Mouse (Mus musculus): ENCODE measurements around the gene Micall1. TPM values are rescaled to one million over a fixed set of nuclear protein-coding genes. Genes with fewer than 3 reads are reported as not detected.

Micall1 gene
- polyA plus RNA-seq, 1 experiment, result 8.4 TPM

DNA sequence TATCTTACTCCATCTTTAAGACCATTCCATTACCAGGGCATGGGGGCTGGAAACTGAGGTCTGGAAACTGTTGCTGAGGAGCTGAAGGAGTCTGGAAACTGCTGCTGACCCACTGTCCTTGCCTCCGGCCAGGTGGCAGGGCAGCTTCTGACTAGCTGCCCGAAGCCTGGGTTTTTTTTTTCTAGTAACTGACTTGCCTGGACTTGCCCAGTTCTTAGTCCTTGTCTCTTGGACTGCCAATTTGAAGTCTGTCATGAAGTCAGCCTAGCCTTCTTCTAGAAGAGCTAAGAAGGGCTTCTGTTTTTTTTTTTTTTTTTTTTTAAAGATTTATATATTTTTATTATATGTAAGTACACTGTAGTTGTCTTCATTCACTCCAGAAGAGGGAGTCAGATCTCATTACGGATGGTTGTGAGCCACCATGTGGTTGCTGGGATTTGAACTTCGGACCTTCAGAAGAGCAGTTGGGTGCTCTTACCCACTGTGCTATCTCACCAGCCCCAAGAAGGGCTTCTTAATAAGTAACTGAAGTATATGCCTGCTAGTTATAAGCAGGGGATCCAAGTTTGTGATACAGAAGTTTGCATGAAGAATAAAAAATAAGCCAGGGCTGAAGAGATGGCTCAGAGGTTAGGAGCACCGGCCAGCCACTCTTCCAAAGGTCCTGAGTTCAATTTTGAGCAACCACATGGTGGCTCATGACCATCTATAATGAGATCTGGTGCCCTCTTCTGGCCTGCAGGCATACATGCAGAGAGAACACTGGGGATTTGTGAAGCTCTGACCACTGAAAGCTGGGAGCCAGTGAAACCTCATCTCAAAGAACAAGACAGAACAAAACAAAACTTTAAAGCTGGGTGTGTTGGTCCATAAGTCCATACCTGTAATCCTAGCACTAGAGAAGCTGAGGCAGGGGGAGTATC, 37.3 kb upstream of the Micall1 start:
- peaks cover 73% of the 10 kb centered on the region for H3K4me1 ChIP-seq
- no peak for TF ChIP-seq GATA1 (IDR thresholded peaks at IDR 0.05; ENCODE audit: borderline replicate concordance, low read length)
- TF ChIP-seq FLI1 (IDR thresholded peaks at IDR 0.05; ENCODE audit: low read length), result no peak

DNA sequence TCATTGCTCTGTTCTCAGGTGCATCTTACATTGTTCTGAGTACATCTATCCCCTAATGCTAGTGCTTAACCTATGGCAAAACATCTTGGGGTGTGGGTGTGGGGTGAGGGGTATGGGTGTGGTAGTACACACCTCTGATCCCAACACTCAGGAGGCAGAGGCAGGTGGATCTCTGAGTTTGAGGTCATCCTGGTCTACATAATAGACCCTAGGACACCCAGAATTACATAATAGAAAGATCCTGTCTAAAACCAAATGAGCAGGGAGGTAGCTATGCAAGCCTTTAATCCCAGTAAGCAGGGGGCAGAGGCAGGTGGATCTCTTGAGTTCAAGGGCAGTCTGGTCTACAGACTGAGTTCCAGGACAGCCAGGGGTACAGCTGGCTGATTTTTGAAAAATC, 34.9 kb upstream of the Micall1 start:
- Histone ChIP-seq H3K9me3 (no peaks in the 10 kb centered on the region), H3K4me1 (peaks cover 57% of the 10 kb centered on the region), H3K4me3 (replicated peaks) (no peak overlapping the region), H3K27me3 (replicated peaks) (peaks cover 6% of the 10 kb centered on the region), H3K36me3 (replicated peaks; ENCODE audit: low read length) (peaks cover 26% of the 10 kb centered on the region)
- TF ChIP-seq GATA1 (IDR thresholded peaks at IDR 0.05; ENCODE audit: borderline replicate concordance, low read length), result no peak
- no peak for TF ChIP-seq FLI1 (IDR thresholded peaks at IDR 0.05; ENCODE audit: low read length)

More for the DNA sequence above, 37.3 kb upstream of the Micall1 start:
- peaks cover 6% of the 10 kb centered on the region for H3K36me3 ChIP-seq (replicated peaks; ENCODE audit: low read length)
- H3K27me3 ChIP-seq (replicated peaks), result peaks cover 6% of the 10 kb centered on the region
- H3K9me3 ChIP-seq, result peaks cover 7% of the 10 kb centered on the region; the same call in 1 of the 2 replicates
- no peak overlapping the region for H3K4me3 ChIP-seq (replicated peaks)

DNA sequence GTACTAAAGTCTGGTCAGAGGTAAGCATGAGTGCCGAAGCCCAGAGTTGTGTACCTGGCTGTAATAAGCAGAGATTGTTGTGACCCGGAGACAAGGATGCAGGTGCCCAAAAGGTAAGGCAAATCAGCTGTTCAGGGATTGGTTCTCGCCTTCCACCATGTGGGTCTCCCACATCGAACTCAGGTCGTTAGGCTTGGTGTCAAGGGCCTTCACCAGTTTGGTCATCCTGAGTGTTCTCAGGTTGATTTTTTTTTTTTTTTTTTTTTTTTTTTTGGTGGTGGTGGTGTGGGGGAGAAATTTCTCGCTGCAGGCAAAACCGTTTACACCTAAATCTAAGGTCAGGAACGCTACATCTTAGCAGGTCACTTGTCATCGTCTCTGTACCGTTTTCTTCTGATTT, 34.3 kb upstream of the Micall1 start:
- H3K36me3 ChIP-seq (replicated peaks; ENCODE audit: low read length), result peaks cover 33% of the 10 kb centered on the region
- no peaks in the 10 kb centered on the region for H3K9me3 ChIP-seq
- TF ChIP-seq FLI1 (IDR thresholded peaks at IDR 0.05; ENCODE audit: low read length), result no peak
- no peak for TF ChIP-seq GATA1 (IDR thresholded peaks at IDR 0.05; ENCODE audit: borderline replicate concordance, low read length)
- H3K4me1 ChIP-seq, result peaks cover 53% of the 10 kb centered on the region
- peaks cover 5% of the 10 kb centered on the region for H3K27me3 ChIP-seq (replicated peaks)
- H3K4me3 ChIP-seq (replicated peaks), result peak overlapping the region; percentile 97

DNA sequence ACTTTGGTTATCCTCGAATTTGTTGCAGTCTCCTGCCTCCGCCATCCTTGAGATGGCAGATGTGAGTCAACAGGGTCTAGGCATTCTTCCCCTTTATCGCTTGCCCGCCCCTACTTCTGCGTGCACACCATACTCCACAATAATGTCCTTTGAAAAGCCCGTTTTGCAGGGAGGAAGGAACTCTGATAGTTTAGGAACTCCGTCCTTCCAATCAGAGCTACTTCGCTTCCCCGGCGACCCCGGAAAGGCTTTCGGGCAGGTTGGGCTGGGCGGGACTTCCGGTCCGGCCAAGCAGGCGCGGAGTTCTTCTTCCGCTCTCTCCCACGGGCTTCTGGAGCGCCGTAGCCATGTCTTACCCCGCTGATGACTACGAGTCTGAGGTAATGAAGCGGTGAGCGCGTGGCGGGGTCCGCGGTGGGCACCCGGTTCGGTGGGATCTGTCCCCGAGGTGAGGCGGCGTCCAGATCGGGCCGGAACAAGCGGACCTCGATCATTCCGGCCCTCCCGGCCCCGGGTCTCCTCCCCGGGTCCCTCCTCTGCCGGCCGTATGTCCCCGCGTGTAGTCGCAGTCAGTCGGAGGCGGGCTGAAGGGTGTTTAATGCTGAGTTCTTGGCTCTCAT, 33.7 kb upstream of the Micall1 start, which contains the start of gene Eif3l:
Gene Eif3l, plus strand, starts transcription at position 267 of the 620 bp plus-strand sequence.
- Histone ChIP-seq H3K36me3 (replicated peaks; ENCODE audit: low read length) (peaks cover 39% of the 10 kb centered on the region), H3K9me3 (no peaks in the 10 kb centered on the region), H3K27me3 (replicated peaks) (peaks cover 1% of the 10 kb centered on the region), H3K4me3 (replicated peaks) (peak within 1 kb of the TSS; percentile 97), H3K4me1 (peaks cover 47% of the 10 kb centered on the region)
- TF ChIP-seq GATA1 (IDR thresholded peaks at IDR 0.05; ENCODE audit: borderline replicate concordance, low read length) (no peak), FLI1 (IDR thresholded peaks at IDR 0.05; ENCODE audit: low read length) (peak; percentile 51; the same call in 1 of the 2 replicates)

DNA sequence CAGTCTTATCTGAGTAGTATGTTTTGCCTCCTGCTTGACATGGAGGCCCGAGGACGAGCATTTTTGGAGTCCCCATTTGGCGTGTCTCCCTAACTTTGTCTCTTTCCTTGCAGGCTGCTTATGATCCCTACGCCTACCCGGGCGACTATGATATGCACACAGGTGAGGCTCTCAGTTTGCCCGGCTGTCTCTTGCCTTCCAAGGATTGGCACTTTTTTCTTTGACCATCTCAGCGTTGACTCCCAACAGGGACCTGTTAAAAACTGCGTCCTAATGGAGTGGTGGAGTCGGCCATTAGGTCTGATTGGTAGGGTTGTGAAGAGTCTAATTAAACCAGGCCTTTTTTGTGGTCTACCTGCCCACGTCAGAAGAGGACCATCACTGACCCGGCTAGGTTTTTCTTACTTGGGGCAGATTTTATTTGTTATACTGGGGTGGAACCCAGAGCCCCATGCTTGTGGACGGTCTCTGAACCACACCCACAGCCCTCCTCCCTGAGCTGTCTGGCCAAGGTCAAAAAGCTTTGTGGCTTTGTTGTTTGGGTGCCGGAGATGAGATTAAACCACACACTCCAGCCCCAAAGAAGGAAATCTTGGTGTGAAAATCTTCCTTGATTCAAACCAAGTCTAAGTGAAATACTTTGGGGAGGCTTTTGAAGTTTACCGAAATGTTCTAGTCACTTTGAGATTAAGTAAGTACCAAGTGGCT, 32.9 kb upstream of the Micall1 start:
- Histone ChIP-seq H3K27me3 (replicated peaks) (no peaks in the 10 kb centered on the region), H3K4me3 (replicated peaks) (peak overlapping the region; percentile 97), H3K36me3 (replicated peaks; ENCODE audit: low read length) (peaks cover 45% of the 10 kb centered on the region), H3K9me3 (no peaks in the 10 kb centered on the region), H3K4me1 (peaks cover 40% of the 10 kb centered on the region)
- TF ChIP-seq FLI1 (IDR thresholded peaks at IDR 0.05; ENCODE audit: low read length), result no peak

DNA sequence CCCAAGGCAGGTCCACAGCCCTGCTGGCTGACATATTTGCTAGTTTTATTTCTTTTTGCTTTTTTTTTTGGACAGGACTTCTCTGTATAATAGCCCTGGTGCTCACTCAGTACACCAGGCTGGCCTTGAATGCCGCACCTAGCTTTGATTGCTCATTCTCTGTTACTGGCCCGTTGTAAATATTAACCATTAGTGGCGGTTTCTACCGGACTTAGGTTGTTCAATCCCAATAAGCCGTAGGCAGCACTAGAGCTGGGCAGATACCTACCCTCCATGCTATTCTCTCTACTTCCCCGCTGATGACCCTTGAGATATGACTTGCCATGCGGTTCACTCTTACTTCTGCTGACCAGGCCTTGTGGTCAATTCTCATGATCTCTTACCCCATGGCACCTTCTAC, 29.1 kb upstream of the Micall1 start:
- TF ChIP-seq FLI1 (IDR thresholded peaks at IDR 0.05; ENCODE audit: low read length) (no peak), GATA1 (IDR thresholded peaks at IDR 0.05; ENCODE audit: borderline replicate concordance, low read length) (no peak)

DNA sequence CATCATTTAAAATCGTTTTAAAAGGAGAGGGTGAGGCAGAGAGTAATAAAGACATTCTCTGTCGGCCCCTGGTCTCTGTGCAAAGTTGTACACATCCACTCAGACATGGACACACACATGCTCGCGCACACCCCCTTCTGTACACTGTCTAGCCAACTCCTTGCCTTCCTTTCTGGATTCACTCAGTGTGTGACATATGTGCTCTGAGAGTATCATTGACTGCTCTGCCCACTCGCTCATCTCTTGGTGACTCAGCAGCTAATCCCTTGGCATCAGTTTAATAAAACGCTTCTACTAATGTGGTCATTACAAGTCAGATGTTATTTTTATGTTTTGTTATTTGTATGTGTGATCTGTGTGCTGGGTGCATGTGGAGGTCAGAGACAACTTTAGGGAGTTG, 16.4 kb upstream of the Micall1 start:
- H3K4me3 ChIP-seq (replicated peaks), result no peak overlapping the region
- peaks cover 38% of the 10 kb centered on the region for H3K4me1 ChIP-seq
- H3K9me3 ChIP-seq, result no peaks in the 10 kb centered on the region
- no peaks in the 10 kb centered on the region for H3K27me3 ChIP-seq (replicated peaks)
- peaks cover 88% of the 10 kb centered on the region for H3K36me3 ChIP-seq (replicated peaks; ENCODE audit: low read length)
- TF ChIP-seq FLI1 (IDR thresholded peaks at IDR 0.05; ENCODE audit: low read length) (no peak), GATA1 (IDR thresholded peaks at IDR 0.05; ENCODE audit: borderline replicate concordance, low read length) (no peak)

More for the DNA sequence above, 29.1 kb upstream of the Micall1 start:
- Histone ChIP-seq H3K4me1 (peaks cover 19% of the 10 kb centered on the region), H3K36me3 (replicated peaks; ENCODE audit: low read length) (peaks cover 83% of the 10 kb centered on the region), H3K4me3 (replicated peaks) (no peak overlapping the region), H3K9me3 (no peaks in the 10 kb centered on the region), H3K27me3 (replicated peaks) (no peaks in the 10 kb centered on the region)

DNA sequence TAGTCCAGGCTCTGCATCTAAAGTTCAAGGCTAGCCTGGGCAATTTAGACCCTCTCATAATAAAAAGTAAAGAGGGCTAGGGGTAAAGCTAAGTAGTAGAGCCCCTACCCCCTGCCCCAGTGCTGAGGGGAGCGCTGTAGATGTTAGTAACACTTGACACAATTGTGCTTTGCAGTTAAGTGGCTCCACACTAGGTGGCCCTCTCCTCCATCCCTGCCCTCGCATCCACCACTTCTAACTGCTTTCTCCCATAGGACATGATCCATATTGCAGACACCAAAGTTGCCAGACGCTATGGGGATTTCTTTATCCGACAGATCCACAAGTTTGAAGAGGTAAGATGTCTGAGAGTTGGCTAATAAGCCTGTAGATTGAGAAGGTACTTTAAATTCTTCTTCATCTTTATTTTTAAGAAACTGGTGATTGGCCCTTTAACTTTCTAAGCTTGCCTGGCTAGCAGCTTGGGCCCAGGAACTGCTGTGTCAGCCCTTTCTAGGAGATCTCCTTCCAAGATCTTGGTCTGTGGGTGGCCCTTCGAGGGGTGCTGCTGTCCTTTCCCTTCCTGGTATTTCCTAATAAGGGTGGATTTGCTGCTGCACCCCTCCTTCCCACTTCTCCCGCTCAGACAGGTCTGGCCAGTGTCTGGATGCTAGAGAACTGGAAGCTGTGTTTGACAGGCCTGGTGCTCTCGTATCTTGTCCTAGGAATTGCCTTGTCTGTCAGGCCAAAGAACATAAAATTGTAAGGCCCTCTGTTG, 15.4 kb upstream of the Micall1 start:
- H3K27me3 ChIP-seq (replicated peaks), result no peaks in the 10 kb centered on the region
- no peak overlapping the region for H3K4me3 ChIP-seq (replicated peaks)
- TF ChIP-seq FLI1 (IDR thresholded peaks at IDR 0.05; ENCODE audit: low read length), result no peak
- no peak for TF ChIP-seq GATA1 (IDR thresholded peaks at IDR 0.05; ENCODE audit: borderline replicate concordance, low read length)
- H3K4me1 ChIP-seq, result peaks cover 47% of the 10 kb centered on the region
- H3K9me3 ChIP-seq, result no peaks in the 10 kb centered on the region
- peaks cover 81% of the 10 kb centered on the region for H3K36me3 ChIP-seq (replicated peaks; ENCODE audit: low read length)

DNA sequence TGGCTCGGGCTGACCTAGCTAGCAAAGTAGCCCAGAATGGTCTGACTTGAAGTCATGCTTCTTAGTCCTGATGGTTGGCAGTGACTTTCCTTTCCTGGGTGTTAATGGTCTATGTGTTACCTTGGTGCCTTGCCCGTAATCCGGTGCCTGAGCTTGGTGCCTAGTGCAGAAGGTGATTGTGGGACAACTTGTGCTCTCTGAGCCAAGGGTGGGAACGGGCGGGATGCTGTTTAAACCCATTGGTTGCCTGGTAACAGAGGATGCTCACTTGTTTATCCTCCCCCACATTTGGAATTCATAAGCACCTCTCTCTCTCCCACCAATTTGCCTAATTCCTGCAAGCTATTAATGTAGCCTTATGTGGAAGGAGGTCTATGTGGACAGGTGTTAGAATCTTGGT, 13.2 kb upstream of the Micall1 start:
- Histone ChIP-seq H3K4me3 (replicated peaks) (no peak overlapping the region), H3K27me3 (replicated peaks) (peaks cover 11% of the 10 kb centered on the region), H3K9me3 (no peaks in the 10 kb centered on the region), H3K4me1 (peaks cover 56% of the 10 kb centered on the region), H3K36me3 (replicated peaks; ENCODE audit: low read length) (peaks cover 59% of the 10 kb centered on the region)
- TF ChIP-seq FLI1 (IDR thresholded peaks at IDR 0.05; ENCODE audit: low read length) (no peak), GATA1 (IDR thresholded peaks at IDR 0.05; ENCODE audit: borderline replicate concordance, low read length) (no peak)
